Mouse (Mus musculus) neural tube, embryonic 11.5 days (tissue): Measurements from ENCODE around the gene Ociad2. TPM values are rescaled to one million over a fixed set of nuclear protein-coding genes. Genes with fewer than 3 reads are reported as not detected.

Source experiments
- ATAC-seq: fragments of 200-750 bp; cut with Nextera tagmentation; 2 replicates; pipeline ENCODE4 v1.8.0; 2017; ENCODE audit warnings: moderate number of reproducible peaks, mild to moderate bottlenecking, moderate TSS enrichment, moderate library complexity; ENCODE audit not compliant: insufficient read depth, low FRiP score, low TSS enrichment
- DNase-seq: peaks from one replicate; pipeline ENCODE4 v3.0.0-alpha.2; 2015; ENCODE audit warnings: low spot score
- H3K27ac ChIP-seq: fragments of 300-500 bp; sonication (generic); 2 replicates; pipeline ENCODE4 v1.5.1; 2014; ENCODE audit warnings: low read depth, mild to moderate bottlenecking, low read length
- H3K27me3 ChIP-seq: fragments of 300-500 bp; sonication (generic); 2 replicates; pipeline ENCODE4 v1.6.1; 2014; ENCODE audit warnings: mild to moderate bottlenecking, low read length, mixed read lengths; ENCODE audit not compliant: control insufficient read depth, insufficient read depth
- H3K36me3 ChIP-seq: fragments of 300-500 bp; sonication (generic); 2 replicates; pipeline ENCODE4 v1.6.1; 2014; ENCODE audit warnings: mild to moderate bottlenecking, low read length, moderate library complexity, mixed read lengths; ENCODE audit not compliant: control insufficient read depth, insufficient read depth
- H3K4me1 ChIP-seq: fragments of 300-500 bp; sonication (generic); 2 replicates; pipeline ENCODE4 v1.6.1; 2014; ENCODE audit warnings: low read length, mixed read lengths; ENCODE audit not compliant: control insufficient read depth, insufficient read depth
- H3K4me2 ChIP-seq: fragments of 300-500 bp; sonication (generic); 2 replicates; pipeline ENCODE4 v1.6.1; 2014; ENCODE audit warnings: low read depth, mild to moderate bottlenecking, moderate library complexity
- H3K4me3 ChIP-seq: fragments of 300-500 bp; sonication (generic); 2 replicates; pipeline ENCODE4 v1.5.1; 2014; ENCODE audit warnings: low read depth, low read length
- H3K9ac ChIP-seq: fragments of 300-500 bp; sonication (generic); 2 replicates; pipeline ENCODE4 v1.6.1; 2014; ENCODE audit warnings: mild to moderate bottlenecking, low read length
- H3K9me3 ChIP-seq: fragments of 300-500 bp; sonication (generic); 2 replicates; pipeline ENCODE4 v1.6.1; 2016; ENCODE audit warnings: low read length; ENCODE audit not compliant: control insufficient read depth
- WGBS: fragments of 180-500 bp; shearing (Covaris S2); extraction: QIAGEN DNeasy Blood & Tissue Kit; methylation state at CpG from one replicate; pipeline ENCODE4 v1.1.7; 2014; 5-methylcytosine and 5-hydroxymethylcytosine counted together
- polyA plus RNA-seq: library from polyadenylated mRNA; unstranded; fragments of >200 nt; fragmentation: Nextera tagmentation; extraction: Ambion mirVana; gene quantifications from 2 replicates; pipeline ENCODE4 v1.2.1, GENCODE M21; 2014

The Ociad2 gene
- polyA plus RNA-seq, 1 experiment from 2014 or later: 6.1 TPM

GRCm38 (mm10) chr5:73285470-73285978 is 55.3 kb downstream of the Ociad2 start:
- DNase-seq (no peak), ATAC-seq (no peak)
- Histone ChIP-seq H3K27ac (no peak overlapping the region), H3K9ac (no peak overlapping the region), H3K4me2 (no peak overlapping the region), H3K4me3 (no peak overlapping the region), H3K4me1 (no peaks in the 10 kb centered on the region), H3K9me3 (no peaks in the 10 kb centered on the region), H3K27me3 (no peaks in the 10 kb centered on the region), H3K36me3 (no peaks in the 10 kb centered on the region)
- WGBS: 85% methylated on average over 3 of the region's 3 CpGs

GRCm38 (mm10) chr5:73284046-73284445 is 56.8 kb downstream of the Ociad2 start:
- Histone ChIP-seq H3K9me3 (no peaks in the 10 kb centered on the region), H3K4me2 (no peak overlapping the region), H3K27ac (no peak overlapping the region), H3K36me3 (no peaks in the 10 kb centered on the region), H3K9ac (no peak overlapping the region), H3K4me3 (no peak overlapping the region), H3K4me1 (0 out of 2 replicates have a peak, but pooled peaks cover 3% of the 10 kb centered on the region), H3K27me3 (no peaks in the 10 kb centered on the region)
- ATAC-seq (no peak), DNase-seq (no peak)

- H3K4me3 ChIP-seq: no peak overlapping the region
- no peaks in the 10 kb centered on the region for H3K36me3 ChIP-seq
- 69% methylated on average over 4 of the region's 4 CpGs for WGBS
- H3K27me3 ChIP-seq: no peaks in the 10 kb centered on the region
- no peak overlapping the region for H3K27ac ChIP-seq
- H3K4me1 ChIP-seq: 0 out of 2 replicates have a peak, but pooled peaks cover 3% of the 10 kb centered on the region
- DNase-seq (no peak), ATAC-seq (no peak)
- H3K9ac ChIP-seq: no peak overlapping the region
- H3K4me2 ChIP-seq: no peak overlapping the region
- H3K9me3 ChIP-seq: no peaks in the 10 kb centered on the region
Observed at GRCm38 (mm10) chr5:73280567-73280850, 60.3 kb downstream of the Ociad2 start.

GRCm38 (mm10) chr5:73279732-73280566 is 60.9 kb downstream of the Ociad2 start:
- no peak overlapping the region for H3K4me3 ChIP-seq
- 48% methylated on average over 4 of the region's 4 CpGs for WGBS
- H3K4me2 ChIP-seq: no peak overlapping the region
- H3K9me3 ChIP-seq: no peaks in the 10 kb centered on the region
- H3K36me3 ChIP-seq: no peaks in the 10 kb centered on the region
- 0 out of 2 replicates have a peak, but pooled peaks cover 3% of the 10 kb centered on the region for H3K4me1 ChIP-seq
- ATAC-seq (no peak), DNase-seq (no peak)
- no peak overlapping the region for H3K27ac ChIP-seq
- no peak overlapping the region for H3K9ac ChIP-seq
- H3K27me3 ChIP-seq: no peaks in the 10 kb centered on the region

- DNase-seq: no peak
- Histone ChIP-seq H3K27ac (no peak overlapping the region), H3K36me3 (no peaks in the 10 kb centered on the region), H3K4me2 (no peak overlapping the region), H3K9ac (no peak overlapping the region), H3K4me1 (0 out of 2 replicates have a peak, but pooled peaks cover 3% of the 10 kb centered on the region), H3K4me3 (no peak overlapping the region), H3K9me3 (no peaks in the 10 kb centered on the region), H3K27me3 (no peaks in the 10 kb centered on the region)
- no peak for ATAC-seq
- whole genome bisulfite sequencing: 55% methylated on average over 10 of the region's 10 CpGs
Observed at GRCm38 (mm10) chr5:73279190-73279589, 61.6 kb downstream of the Ociad2 start.

- Histone ChIP-seq H3K9me3 (no peaks in the 10 kb centered on the region), H3K9ac (no peak overlapping the region), H3K27me3 (no peaks in the 10 kb centered on the region), H3K27ac (no peak overlapping the region), H3K4me2 (no peak overlapping the region), H3K4me1 (0 out of 2 replicates have a peak, but pooled peaks cover 3% of the 10 kb centered on the region), H3K4me3 (no peak overlapping the region), H3K36me3 (no peaks in the 10 kb centered on the region)
- ATAC-seq: no peak
- DNase-seq: no peak
- 93% methylated on average over 2 of the region's 2 CpGs for WGBS
Observed at GRCm38 (mm10) chr5:73274941-73275340, 65.9 kb downstream of the Ociad2 start.

GRCm38 (mm10) chr5:73273171-73273570 is 67.7 kb downstream of the Ociad2 start:
- Histone ChIP-seq H3K27ac (no peak overlapping the region), H3K9me3 (no peaks in the 10 kb centered on the region), H3K9ac (no peak overlapping the region), H3K27me3 (no peaks in the 10 kb centered on the region), H3K4me3 (no peak overlapping the region), H3K36me3 (no peaks in the 10 kb centered on the region), H3K4me2 (no peak overlapping the region), H3K4me1 (no peaks in the 10 kb centered on the region)
- WGBS: 72% methylated on average over 4 of the region's 4 CpGs
- DNase-seq (no peak), ATAC-seq (no peak)
